Mouse (Mus musculus) stomach, postnatal 0 days (tissue): ENCODE results near the gene Fam25c. TPM values are rescaled to one million over a fixed set of nuclear protein-coding genes. Genes with fewer than 3 reads are reported as not detected.
A peak's percentile ranks its signal among the peaks of the same experiment; 100 is the strongest.

Experiments used
- ATAC-seq: fragments of 200-750 bp; cut with Nextera tagmentation; 2 replicates; pipeline ENCODE4 v1.8.0; 2017; ENCODE audit not compliant: low FRiP score, low TSS enrichment
- DNase-seq: peaks from one replicate; pipeline ENCODE4 v3.0.0-alpha.2; 2016; ENCODE audit warnings: low spot score
- H3K27ac ChIP-seq: fragments of 300-500 bp; sonication (generic); replicated peaks from 2 replicates; pipeline ENCODE4 v1.5.1; 2014; ENCODE audit warnings: mild to moderate bottlenecking, control low read depth
- H3K27me3 ChIP-seq: fragments of 300-500 bp; sonication (generic); 2 replicates; pipeline ENCODE4 v1.6.1; 2014; ENCODE audit warnings: low read length; ENCODE audit not compliant: control insufficient read depth, insufficient read depth
- H3K36me3 ChIP-seq: fragments of 300-500 bp; sonication (generic); 2 replicates; pipeline ENCODE4 v1.6.1; 2014; ENCODE audit warnings: low read length, mixed read lengths; ENCODE audit not compliant: control insufficient read depth, insufficient read depth
- H3K4me1 ChIP-seq: fragments of 300-500 bp; sonication (generic); replicated peaks from 2 replicates; pipeline ENCODE4 v1.6.1; 2014; ENCODE audit warnings: antibody characterized with exemption; ENCODE audit not compliant: control insufficient read depth, insufficient read depth
- H3K4me2 ChIP-seq: fragments of 300-500 bp; sonication (generic); replicated peaks from 2 replicates; pipeline ENCODE4 v1.6.1; 2014; ENCODE audit warnings: low read depth, mild to moderate bottlenecking, control low read depth, moderate library complexity
- H3K4me3 ChIP-seq: fragments of 300-500 bp; sonication (generic); 2 replicates; pipeline ENCODE4 v1.5.1; 2014; ENCODE audit warnings: low read depth, low read length, control low read depth
- H3K9ac ChIP-seq: fragments of 300-500 bp; sonication (generic); 2 replicates; pipeline ENCODE4 v1.6.1; 2014; ENCODE audit warnings: mild to moderate bottlenecking, low read length, control low read depth, mixed read lengths
- H3K9me3 ChIP-seq: fragments of 300-500 bp; sonication (generic); 2 replicates; pipeline ENCODE4 v1.6.1; 2016; ENCODE audit warnings: low read length; ENCODE audit not compliant: control insufficient read depth
- CTCF ChIP-seq: IDR thresholded peaks from 2 replicates; pipeline ENCODE4 v1.5.1; 2016; ENCODE audit warnings: antibody characterized with exemption, low read depth, mild to moderate bottlenecking, moderate library complexity
- EP300 ChIP-seq: optimal IDR thresholded peaks from 2 replicates; pipeline ENCODE3; 2016; ENCODE audit warnings: antibody characterized with exemption
- WGBS: fragments of 180-500 bp; shearing (Covaris S2); extraction: QIAGEN DNeasy Blood & Tissue Kit; methylation state at CpG from one replicate; pipeline ENCODE4 v1.1.7; 2014; 5-methylcytosine and 5-hydroxymethylcytosine counted together
- polyA plus RNA-seq: library from polyadenylated mRNA; unstranded; fragments of >200 nt; fragmentation: Nextera tagmentation; extraction: Ambion mirVana; gene quantifications from 2 replicates; pipeline ENCODE4 v1.2.1, GENCODE M21; 2015

The Fam25c gene
- 793 and 847 TPM in 2 replicates for polyA plus RNA-seq

DNA sequence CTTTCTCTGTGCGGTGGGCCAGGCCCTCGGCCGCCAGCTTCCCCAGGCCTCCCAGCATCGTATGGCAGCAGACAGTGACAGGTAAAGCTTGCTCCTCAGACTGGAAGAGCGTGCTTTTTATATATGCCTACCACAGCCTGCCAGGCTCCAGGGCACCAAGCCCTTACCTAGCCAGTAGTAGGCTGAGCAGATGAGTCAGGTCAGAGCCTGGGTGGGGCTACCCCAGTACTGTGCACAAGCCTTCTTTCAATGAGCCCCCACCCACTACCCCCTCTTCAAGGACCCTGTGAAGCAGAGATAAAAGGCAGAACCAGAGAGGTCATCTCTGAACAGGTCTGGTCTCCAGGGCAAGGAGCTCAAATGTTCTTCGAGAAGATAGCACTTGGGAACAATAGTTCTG, at the start of gene Fam25c:
Gene Fam25c, minus strand, starts transcription at position 133 of the 400 bp plus-strand sequence.
- ATAC-seq (peak; percentile 51; the same call in 1 of the 2 replicates), DNase-seq (no peak)
- 66% methylated on average over 6 of the region's 6 CpGs for WGBS
- Histone ChIP-seq H3K4me2 (no peak within 1 kb of the TSS), H3K9me3 (no peaks in the 10 kb centered on the region), H3K4me3 (no peak within 1 kb of the TSS), H3K4me1 (peaks cover 3% of the 10 kb centered on the region; the same call in 1 of the 2 replicates), H3K36me3 (no peaks in the 10 kb centered on the region), H3K27me3 (no peaks in the 10 kb centered on the region), H3K9ac (peak within 1 kb of the TSS; percentile 24; the same call in 1 of the 2 replicates), H3K27ac (peak within 1 kb of the TSS; percentile 61)
- TF ChIP-seq EP300 = no peak
- no peak for TF ChIP-seq CTCF

DNA sequence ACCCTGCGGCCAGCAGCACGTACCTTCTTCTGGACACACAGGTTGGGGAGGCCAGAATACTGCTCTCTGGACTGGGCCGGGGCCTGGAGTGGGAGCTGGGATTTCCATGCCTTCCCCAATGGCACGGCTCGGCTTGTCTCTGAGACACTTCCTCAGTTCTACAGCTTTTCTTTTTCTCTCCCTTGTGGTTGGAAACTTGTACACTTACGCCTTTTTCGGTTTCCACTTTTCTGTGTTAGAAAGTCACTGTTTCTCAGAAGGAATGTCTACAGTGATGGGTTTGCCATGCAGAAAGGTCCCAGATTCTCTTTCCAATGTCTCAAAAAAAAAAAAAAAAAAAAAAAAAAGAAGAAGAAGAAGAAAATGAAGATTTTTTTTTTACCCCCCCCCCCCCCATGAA, 48.2 kb upstream of the Fam25c start:
- H3K4me1 ChIP-seq = no peaks in the 10 kb centered on the region
- DNase-seq = no peak
- no peak overlapping the region for H3K4me3 ChIP-seq
- no peak for TF ChIP-seq CTCF
- no peak for TF ChIP-seq EP300
- peaks cover 13% of the 10 kb centered on the region for H3K36me3 ChIP-seq
- H3K9me3 ChIP-seq = no peaks in the 10 kb centered on the region
- no peaks in the 10 kb centered on the region for H3K27me3 ChIP-seq
- ATAC-seq = no peak
- no peak overlapping the region for H3K27ac ChIP-seq
- H3K4me2 ChIP-seq = no peak overlapping the region
- H3K9ac ChIP-seq = no peak overlapping the region
- WGBS = 99% methylated on average over 7 of the region's 7 CpGs

DNA sequence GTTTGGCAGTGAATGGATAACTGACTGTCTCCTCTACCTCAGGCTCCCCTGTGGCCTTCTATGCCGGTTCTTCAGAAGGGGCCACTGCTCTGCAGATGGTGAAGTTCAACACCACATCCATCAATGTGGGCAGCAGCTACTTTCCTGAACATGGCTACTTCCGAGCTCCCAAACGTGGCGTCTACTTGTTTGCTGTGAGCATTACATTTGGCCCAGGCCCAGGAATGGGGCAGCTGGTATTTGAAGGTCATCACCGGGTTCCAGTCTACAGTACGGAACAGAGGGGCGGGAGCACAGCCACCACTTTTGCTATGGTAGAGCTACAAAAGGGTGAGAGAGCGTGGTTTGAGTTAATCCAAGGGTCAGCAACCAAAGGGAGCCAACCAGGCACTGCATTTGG, 47.6 kb upstream of the Fam25c start:
- H3K4me2 ChIP-seq = no peak overlapping the region
- no peak overlapping the region for H3K9ac ChIP-seq
- H3K36me3 ChIP-seq = peaks cover 11% of the 10 kb centered on the region
- TF ChIP-seq CTCF = no peak
- TF ChIP-seq EP300 = no peak
- DNase-seq = peak; percentile 43
- 63% methylated on average over 8 of the region's 8 CpGs for WGBS
- no peaks in the 10 kb centered on the region for H3K4me1 ChIP-seq
- no peak for ATAC-seq
- H3K27ac ChIP-seq = no peak overlapping the region
- H3K9me3 ChIP-seq = no peaks in the 10 kb centered on the region
- no peaks in the 10 kb centered on the region for H3K27me3 ChIP-seq
- H3K4me3 ChIP-seq = no peak overlapping the region

DNA sequence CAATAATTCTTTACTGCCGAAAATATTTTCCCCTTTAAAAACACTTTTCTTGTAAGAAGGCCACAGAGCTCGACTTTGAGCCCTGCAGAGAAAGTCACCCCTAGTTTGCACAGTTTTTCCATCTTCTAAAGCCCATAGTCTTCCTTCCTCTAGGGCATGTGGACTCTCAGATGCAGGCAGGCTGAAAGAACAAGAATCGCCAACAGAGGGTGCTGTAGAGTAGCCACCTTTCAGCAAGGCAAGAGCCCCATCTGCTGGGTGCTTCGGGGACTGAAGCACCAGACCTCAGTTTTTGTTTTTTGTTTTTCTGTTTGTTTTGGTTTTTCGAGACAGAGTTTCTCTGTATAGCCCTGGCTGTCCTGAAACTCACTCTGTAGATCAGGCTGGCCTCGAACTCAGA, 45.9 kb upstream of the Fam25c start:
- Histone ChIP-seq H3K4me3 (no peak overlapping the region), H3K27ac (no peak overlapping the region), H3K9me3 (no peaks in the 10 kb centered on the region), H3K4me1 (no peaks in the 10 kb centered on the region), H3K36me3 (peaks cover 4% of the 10 kb centered on the region; the same call in 1 of the 2 replicates), H3K4me2 (no peak overlapping the region), H3K9ac (no peak overlapping the region), H3K27me3 (no peaks in the 10 kb centered on the region)
- DNase-seq (peak; percentile 85), ATAC-seq (peak; percentile 62; the same call in 1 of the 2 replicates)
- peak; percentile 99 for TF ChIP-seq CTCF
- no peak for TF ChIP-seq EP300
- 55% methylated on average over 6 of the region's 6 CpGs for WGBS

DNA sequence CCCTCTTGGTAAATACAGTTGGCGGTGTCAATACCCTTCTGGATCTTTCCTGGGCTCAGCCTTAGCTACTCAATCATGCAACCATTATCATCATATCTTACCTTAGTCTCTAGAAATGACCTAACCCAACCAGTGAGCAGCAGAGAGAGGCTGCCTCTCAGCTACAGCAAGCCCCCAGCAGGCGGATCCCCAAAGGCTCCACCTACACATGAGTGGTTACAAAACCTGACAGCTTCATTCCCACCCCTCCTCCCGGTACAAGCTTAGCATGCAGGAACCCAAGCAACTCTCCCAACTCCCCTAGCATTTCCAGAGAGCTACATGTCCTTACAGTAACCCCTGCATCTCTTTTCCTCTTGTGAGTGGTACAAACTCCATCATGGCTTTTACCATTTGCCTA, 44.8 kb upstream of the Fam25c start:
- Histone ChIP-seq H3K4me1 (no peaks in the 10 kb centered on the region), H3K4me2 (no peak overlapping the region), H3K27me3 (no peaks in the 10 kb centered on the region), H3K36me3 (peaks cover 4% of the 10 kb centered on the region; the same call in 1 of the 2 replicates), H3K9me3 (no peaks in the 10 kb centered on the region), H3K4me3 (no peak overlapping the region), H3K9ac (no peak overlapping the region), H3K27ac (no peak overlapping the region)
- ATAC-seq (no peak), DNase-seq (peak; percentile 7)
- TF ChIP-seq EP300 = no peak
- TF ChIP-seq CTCF = no peak
- WGBS = 87% methylated on average over 3 of the region's 3 CpGs

DNA sequence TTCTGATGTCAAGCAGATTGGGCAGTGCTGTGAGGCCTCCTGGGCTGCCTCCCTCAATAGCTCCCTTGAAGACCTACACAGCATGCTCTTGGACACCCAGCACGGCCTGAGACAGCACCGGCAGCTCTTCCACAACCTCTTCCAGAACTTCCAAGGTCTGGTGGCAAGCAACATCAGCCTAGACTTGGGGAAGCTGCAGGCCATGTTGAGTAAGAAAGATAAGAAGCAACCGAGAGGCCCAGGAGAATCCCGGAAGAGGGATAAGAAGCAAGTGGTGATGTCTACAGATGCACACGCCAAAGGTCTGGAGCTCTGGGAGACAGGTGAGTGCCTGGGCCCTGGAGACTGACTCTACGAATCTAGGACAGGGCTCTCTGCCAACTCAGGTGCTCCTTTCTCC, 44.1 kb upstream of the Fam25c start:
- H3K9ac ChIP-seq = no peak overlapping the region
- H3K27me3 ChIP-seq = no peaks in the 10 kb centered on the region
- DNase-seq = no peak
- H3K4me1 ChIP-seq = no peaks in the 10 kb centered on the region
- H3K27ac ChIP-seq = no peak overlapping the region
- 92% methylated on average over 6 of the region's 6 CpGs for WGBS
- H3K4me3 ChIP-seq = no peak overlapping the region
- ATAC-seq = no peak
- H3K4me2 ChIP-seq = no peak overlapping the region
- H3K36me3 ChIP-seq = peaks cover 4% of the 10 kb centered on the region; the same call in 1 of the 2 replicates
- no peaks in the 10 kb centered on the region for H3K9me3 ChIP-seq
- no peak for TF ChIP-seq CTCF
- no peak for TF ChIP-seq EP300
